Mouse (Mus musculus) mesoderm, embryonic 11.5 days (tissue): ENCODE results near the gene Spocd1.
"Not testable (repeated sequence)": the region's sequence is repeated elsewhere in the genome, so short reads cannot be mapped to it uniquely, and the experiment has no call there.

Experiments used
- DNase-seq: peaks from one replicate; pipeline ENCODE4 v3.0.0-alpha.2; 2012; ENCODE audit warnings: low read depth, low spot score

Spocd1 gene

GRCm38 (mm10) chr4:129928949-129929348 lies at the start of gene Spocd1:
TSS of gene Spocd1 (plus strand) at chr4:129929249.
- no peak for DNase-seq

DNA sequence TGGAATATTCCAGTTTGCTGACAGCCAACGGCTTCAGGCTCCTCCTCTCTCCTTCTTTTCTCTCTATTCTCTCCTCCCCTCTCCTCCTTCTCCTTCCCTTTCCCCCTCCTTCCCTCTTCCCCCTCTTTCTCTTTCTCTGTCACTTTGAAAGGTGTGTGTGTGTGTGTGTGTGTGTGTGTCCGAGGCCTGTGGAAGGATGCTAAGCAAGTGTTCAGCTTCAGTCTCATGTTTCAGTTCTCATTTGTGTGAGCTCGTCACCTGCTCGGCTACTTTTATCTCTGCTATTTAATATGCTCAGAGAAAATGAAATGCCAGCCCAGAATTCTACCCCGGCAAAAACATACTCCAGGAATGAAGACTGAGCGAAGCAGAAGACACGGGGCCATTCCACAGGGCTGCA lies 48.4 kb upstream of the Spocd1 start:
- no peak for DNase-seq

DNA sequence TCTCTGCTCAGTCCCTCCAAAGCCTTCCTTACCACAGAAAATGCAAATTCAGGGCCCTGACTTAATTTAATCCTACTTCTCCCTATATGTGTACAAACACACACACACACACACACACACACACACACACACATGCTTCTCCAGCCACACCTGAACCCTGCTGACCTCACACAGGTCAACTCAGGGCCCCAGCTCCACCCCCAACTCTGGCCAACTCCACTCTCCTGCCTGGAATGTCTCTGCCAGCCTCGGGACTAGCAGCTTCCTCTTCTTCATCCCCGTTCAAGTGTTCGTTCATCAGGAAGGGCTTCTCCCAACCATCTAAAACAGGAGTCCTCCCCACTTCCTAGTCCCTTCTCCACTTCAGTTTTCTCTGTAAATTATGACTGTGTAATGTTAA lies 47.4 kb upstream of the Spocd1 start:
- no peak for DNase-seq

DNA sequence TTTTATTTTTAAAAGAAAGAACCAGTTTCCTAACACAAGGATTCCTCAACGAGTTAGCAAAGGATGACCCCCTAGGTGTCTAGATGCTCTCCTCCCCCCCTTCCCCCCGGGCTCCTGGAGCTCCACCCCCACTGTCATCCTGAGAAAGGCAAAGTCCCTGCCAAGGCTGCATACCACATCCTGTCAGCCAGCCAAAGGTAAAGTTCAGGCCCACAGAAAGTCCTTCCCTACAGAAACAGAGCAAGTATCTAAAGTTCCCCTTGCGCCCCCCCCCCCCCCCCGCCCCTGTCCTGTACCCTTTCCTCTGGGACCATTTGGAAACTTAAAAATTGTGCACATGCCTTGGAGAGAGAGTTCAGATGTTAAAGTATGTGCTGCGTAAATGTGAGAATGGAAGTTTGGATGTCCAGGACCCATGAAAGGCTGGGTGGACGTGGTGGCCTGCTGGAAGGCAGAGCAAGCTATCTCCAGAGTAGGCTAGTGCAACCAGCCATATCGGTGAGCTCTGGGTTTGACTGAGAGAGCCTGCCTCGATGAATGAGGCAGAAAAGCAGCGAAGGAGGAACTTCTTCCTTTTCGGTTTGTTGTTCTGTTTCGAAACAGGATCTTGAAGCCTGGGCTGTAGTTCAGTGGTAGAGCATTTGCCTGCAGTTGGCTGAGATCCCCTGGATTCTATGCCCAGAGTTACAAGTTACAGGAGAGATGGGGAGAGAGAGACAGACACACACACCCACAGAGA lies 46.3 kb upstream of the Spocd1 start:
- no peak for DNase-seq

GRCm38 (mm10) chr4:129884041-129884930 lies 44.8 kb upstream of the Spocd1 start:
- no peak for DNase-seq

GRCm38 (mm10) chr4:129889661-129890060 lies 39.4 kb upstream of the Spocd1 start:
- no peak for DNase-seq

DNA sequence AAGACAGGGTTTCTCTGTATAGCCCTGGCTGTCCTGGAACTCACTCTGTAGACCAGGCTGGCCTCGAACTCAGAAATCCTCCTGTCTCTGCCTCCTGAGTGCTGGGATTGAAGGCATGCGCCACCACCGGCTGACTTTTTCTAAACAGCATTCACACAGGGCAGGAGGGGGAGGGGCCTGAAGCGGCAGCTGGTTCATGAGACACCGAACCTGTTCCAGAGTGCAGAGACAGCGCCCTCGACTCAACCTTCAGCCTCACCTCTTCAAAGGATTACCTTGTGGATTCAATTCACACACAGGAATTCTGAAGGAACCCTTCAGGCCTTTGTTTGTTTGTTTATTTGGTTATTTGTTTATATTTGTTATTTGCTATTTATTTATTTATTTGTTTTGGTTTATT lies 39.0 kb upstream of the Spocd1 start:
- no peak for DNase-seq

DNA sequence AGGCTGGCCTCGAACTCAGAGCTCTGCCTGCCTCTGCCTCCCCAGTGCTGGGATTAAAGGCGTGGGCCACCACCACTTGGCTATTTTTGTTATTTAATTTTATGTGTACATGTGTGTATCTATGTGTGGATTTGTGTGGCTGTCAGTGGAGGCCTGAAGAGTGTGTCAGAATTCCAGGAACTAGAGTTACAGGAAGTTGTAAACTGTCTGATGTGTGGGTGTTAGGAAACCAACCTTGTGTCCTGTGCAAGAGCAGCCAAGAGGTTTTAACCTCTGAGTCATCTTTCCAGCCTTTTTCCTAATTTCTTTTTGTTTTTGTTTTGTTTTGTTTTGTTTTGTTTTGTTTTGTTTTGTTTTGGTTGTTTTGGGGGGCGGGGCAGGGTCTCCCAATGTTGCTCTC lies 34.2 kb upstream of the Spocd1 start:
- no peak for DNase-seq

GRCm38 (mm10) chr4:129898815-129899214 lies 30.2 kb upstream of the Spocd1 start:
- DNase-seq: not testable (repeated sequence)

GRCm38 (mm10) chr4:129902394-129902793 lies 26.7 kb upstream of the Spocd1 start:
- DNase-seq: no peak

DNA sequence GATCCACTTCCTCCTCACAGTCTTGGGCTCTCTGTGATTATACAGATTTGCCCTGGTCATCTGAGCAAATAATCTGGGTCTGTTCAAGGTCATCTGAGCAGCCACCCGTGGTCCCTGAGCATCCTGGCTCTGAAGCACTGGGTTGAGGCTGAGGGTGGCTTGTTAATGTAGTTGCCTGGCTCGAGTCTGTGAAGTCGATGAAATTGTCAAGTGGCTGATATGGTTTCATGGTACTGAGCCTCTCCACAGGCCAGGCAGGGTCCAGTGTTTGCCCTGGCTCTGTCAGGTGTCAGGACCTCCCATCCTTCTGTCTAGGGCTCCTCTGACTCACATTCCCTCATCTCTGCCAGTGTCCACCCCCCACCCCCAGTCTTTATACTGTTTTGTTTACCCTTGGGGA lies 25.5 kb upstream of the Spocd1 start:
- DNase-seq: no peak

DNA sequence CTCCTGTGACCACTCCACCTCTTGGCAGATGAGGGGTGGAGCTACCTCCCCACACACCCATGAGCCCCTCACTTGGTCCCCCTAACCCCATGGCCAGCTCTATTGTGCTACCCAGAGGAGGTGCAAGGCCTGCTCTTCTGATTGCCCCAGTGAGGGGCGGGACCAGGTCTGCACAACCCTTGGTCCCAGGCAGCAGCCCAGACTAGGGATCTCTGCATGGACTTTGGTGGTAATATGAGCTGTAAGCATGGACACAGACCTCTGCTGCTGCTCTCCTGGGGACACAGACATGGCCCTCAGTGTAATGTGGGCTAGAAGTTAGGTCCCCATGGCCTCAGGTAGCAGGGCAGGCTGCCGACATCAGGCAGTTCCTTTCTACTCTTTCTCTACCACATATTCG lies 24.0 kb upstream of the Spocd1 start:
- no peak for DNase-seq

DNA sequence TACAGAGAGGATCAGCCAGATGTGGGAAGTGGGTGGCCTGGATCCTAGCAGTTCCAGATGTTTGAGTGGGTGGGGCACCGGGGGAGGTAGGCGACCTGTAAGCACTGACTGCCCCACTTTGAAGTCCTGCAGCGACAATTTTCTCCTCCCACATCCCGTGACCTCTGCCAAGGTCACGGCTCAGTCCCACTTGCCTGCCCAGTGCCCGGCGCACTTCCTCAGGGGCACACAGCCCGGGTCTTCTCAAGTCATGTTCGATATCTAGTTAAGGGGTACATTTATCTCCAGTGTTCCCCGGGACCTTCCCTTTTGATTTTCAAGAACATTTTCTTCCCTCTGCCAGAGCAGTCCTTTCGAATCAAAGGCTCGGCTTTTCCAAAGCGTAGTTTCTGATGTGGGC lies 23.0 kb upstream of the Spocd1 start:
- no peak for DNase-seq

GRCm38 (mm10) chr4:129908836-129909235 lies 20.2 kb upstream of the Spocd1 start:
- DNase-seq: no peak

DNA sequence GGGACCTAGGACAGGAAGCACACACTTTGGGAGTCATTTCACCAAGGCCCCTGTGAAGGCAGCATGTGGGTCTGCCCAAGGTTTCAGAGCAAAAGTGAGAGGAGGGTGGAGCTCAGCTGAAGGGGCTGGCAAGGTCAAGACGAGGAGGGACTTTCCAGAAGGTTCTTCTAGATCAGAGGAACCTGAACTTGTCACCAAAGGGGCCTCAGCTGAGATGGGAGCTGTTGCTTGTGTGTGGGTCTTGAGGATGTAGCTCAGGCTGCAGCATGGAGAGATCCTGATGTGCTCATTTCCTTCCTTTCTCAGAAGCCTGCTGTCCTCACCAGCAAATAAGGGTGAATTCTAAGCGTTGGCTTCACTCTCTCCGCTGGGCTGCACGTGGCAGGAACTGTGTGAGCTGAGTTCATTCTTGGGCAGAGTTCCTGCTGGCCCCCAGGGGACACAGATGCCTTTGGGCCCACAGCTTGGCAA lies 19.8 kb upstream of the Spocd1 start:
- DNase-seq: no peak

- DNase-seq: no peak
These were observed 16.1 kb upstream of the Spocd1 start for GRCm38 (mm10) chr4:129912998-129913397.

GRCm38 (mm10) chr4:129913761-129914644 lies 15.0 kb upstream of the Spocd1 start:
- no peak for DNase-seq

DNA sequence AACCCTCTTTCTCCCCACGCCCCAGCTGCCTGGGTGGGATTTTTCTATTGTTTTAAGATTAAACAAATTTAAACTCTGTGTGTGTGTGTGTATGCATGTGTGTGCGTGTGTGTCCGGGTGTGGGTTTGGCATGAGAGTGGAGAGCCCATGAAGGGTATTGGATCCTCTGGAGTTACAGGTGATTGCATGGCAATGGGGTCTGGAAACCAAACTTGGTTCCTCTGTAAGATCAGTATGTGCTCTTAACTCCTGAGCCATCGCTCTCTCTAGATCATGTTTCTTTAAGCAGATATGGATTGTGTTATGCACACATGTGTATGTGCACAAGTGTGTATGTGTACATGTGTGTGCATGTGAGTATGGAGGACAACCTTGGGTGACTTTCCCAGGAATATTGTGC lies 14.4 kb upstream of the Spocd1 start:
- DNase-seq: no peak

- DNase-seq: no peak
These were observed 13.6 kb upstream of the Spocd1 start for GRCm38 (mm10) chr4:129915349-129915988.

DNA sequence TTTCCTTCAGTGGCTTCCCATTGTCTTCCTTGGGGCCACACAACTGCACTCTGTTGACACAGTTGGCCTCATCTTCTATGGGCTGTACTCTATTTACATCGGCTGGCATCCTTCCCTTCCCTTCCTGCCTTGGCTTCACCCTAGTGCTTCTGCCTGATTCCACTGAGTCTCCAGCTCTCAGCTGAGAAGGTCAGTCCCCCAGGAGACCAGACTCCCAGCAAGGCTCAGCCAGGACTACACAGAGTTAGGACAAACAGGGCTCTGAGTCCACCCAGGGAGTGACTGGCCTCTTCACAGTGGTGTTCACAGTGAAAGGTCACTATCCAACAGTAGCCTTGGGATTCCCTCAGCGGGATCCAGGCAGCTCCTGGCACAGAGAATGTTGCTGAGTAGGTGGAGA lies 12.9 kb upstream of the Spocd1 start:
- DNase-seq: no peak

DNA sequence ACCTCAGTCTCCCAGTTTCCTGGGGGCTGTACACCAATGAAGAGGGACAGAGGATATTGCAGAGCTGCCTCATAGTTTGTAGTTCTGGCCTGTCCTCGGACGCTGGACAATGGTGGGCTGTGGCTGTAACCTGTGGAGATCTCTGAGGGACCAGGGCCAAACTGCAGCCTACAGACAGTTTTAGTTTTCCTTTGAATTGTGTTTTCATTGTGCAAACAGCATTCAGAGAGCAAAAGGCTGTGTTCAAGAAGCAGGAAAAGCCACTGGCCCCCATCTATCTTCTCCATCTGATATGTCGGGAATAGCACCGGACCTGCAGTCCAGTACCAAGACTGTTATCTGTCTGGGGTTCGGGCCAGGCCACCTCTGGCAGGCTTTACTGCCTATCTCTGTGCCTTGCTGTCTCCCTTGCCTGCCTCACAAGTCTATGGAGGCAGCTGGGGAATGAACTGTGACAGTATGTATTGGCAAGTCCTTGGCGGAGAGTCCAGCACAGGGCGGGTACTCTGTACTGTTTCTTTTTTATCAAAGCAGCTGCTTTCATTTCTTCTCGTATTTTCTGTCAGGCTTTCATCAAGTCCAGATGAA lies 11.9 kb upstream of the Spocd1 start:
- no peak for DNase-seq
